Mouse (Mus musculus): Measurements from ENCODE around the gene Cd276. TPM values are rescaled to one million over a fixed set of nuclear protein-coding genes. Genes with fewer than 3 reads are reported as not detected.

The Cd276 gene
- 1.3 TPM in 2 replicates for polyA plus RNA-seq (2012; rRNA removed)

DNA sequence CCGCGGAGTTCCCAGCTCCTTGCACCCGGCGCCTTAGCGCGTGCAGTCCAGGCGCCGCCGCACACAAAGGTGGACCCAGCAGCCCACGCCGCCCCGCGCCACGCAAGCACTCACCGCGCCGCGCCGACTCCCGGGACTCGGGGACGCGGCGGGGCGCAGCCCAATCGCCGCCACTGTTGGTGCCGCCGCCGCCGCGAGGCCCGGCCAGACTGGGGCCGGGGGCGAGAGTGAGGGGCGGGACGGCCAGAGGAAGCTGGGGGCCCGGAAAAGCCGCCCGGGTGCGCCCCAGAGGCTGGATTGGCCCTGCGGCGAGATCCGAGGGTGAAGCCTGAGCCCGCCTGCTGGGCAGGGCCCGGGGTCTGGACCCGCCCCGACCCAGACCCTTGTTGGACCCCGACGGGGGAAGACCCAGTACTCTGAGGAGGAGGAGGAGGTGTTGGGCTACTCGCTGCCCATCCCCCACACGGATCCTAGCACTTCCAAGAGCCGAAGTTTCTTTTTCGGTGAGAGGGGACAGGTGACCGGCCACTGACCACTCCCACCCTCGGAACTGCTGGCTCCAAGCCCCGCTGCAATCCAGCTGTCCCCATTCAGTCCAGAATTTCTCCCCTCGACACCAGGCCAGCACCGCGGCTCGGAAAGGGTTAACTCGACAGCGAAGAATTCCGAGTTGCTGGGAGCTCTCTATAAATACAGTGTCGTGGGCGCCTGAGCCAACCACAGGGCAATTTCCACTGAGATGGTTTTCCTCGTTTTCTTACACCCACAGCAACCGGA, at the start of gene Cd276:
TSS of gene Cd276 (minus strand) at position 530 of the 777 bp plus-strand sequence.
- peak within 1 kb of the TSS; percentile 53 for H3K4me3 ChIP-seq (ENCODE audit: insufficient read depth, low read depth, low read length)
- H3K4me1 ChIP-seq (ENCODE audit: control insufficient read depth, insufficient read depth, low read length): no peaks in the 10 kb centered on the region
- H3K27me3 ChIP-seq (replicated peaks; ENCODE audit: control insufficient read depth, insufficient read depth, low read length): no peaks in the 10 kb centered on the region
- under 1% methylated on average over 64 of the region's 68 CpGs for WGBS
- TF ChIP-seq CTCF (conservative IDR thresholded peaks at IDR 0.05; ENCODE audit: insufficient read depth, insufficient read length, low read depth, low read length) (no peak), POLR2A (IDR thresholded peaks at IDR 0.05; ENCODE audit: low read depth, low read length) (no peak)
- H3K27ac ChIP-seq (ENCODE audit: insufficient read depth, low read depth, low read length): no peak within 1 kb of the TSS
- DNase-seq: peak; percentile 41
- no peaks in the 10 kb centered on the region for H3K36me3 ChIP-seq (ENCODE audit: control insufficient read depth, insufficient read depth, low read length)

DNA sequence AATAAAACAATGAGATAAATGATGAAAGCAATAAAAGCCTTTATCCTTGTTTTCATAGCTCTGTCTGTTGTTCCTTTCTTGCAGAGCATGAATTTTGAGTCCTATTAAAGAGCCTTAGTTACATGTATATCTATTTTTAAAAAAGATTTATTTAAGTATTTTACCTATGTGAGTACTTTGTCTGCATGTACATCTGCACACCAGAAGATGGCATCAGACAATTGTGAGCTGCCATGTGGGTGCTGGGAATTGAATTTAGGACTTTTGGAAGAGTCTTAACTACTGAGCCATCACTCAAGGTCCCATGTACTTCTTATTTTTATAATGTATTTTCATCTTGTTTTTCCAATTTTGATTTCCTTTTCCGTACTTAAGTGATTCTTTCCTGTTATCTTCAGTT, 40.1 kb upstream of the Cd276 start:
- Histone ChIP-seq H3K36me3 (ENCODE audit: control insufficient read depth, insufficient read depth, low read length) (no peaks in the 10 kb centered on the region), H3K4me1 (ENCODE audit: control insufficient read depth, insufficient read depth, low read length) (peaks cover 7% of the 10 kb centered on the region; the same call in 1 of the 2 replicates), H3K4me3 (ENCODE audit: insufficient read depth, low read depth, low read length) (no peak overlapping the region), H3K27ac (ENCODE audit: insufficient read depth, low read depth, low read length) (no peak overlapping the region), H3K27me3 (replicated peaks; ENCODE audit: control insufficient read depth, insufficient read depth, low read length) (no peaks in the 10 kb centered on the region)
- DNase-seq: no peak
- 88% methylated on average over 1 of the region's 1 CpGs for WGBS
- no peak for TF ChIP-seq POLR2A (IDR thresholded peaks at IDR 0.05; ENCODE audit: low read depth, low read length)
- TF ChIP-seq CTCF (conservative IDR thresholded peaks at IDR 0.05; ENCODE audit: insufficient read depth, insufficient read length, low read depth, low read length): no peak

DNA sequence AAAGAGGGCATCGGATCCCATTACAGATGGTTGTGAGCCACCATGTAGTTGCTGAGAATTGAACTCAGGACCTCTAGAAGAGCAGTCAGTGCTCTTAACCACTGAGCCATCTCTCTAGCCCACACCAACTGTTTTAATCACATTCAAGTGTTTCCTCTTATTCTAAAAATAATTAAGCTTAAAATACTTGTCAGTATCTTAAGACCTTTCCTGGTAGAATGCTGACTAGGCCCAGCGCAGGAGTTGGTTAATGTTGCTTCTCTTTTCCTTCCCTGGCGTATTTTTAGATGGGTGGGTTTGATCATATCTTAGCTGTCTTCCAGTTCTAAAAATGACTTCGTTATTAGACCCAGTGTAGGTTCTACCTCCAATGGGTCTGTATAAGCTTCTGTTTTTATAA, 33.4 kb upstream of the Cd276 start:
- Histone ChIP-seq H3K4me3 (ENCODE audit: insufficient read depth, low read depth, low read length) (no peak overlapping the region), H3K27ac (ENCODE audit: insufficient read depth, low read depth, low read length) (no peak overlapping the region), H3K27me3 (replicated peaks; ENCODE audit: control insufficient read depth, insufficient read depth, low read length) (no peaks in the 10 kb centered on the region), H3K36me3 (ENCODE audit: control insufficient read depth, insufficient read depth, low read length) (no peaks in the 10 kb centered on the region), H3K4me1 (ENCODE audit: control insufficient read depth, insufficient read depth, low read length) (peaks cover 7% of the 10 kb centered on the region)
- TF ChIP-seq POLR2A (IDR thresholded peaks at IDR 0.05; ENCODE audit: low read depth, low read length) (no peak), CTCF (conservative IDR thresholded peaks at IDR 0.05; ENCODE audit: insufficient read depth, insufficient read length, low read depth, low read length) (no peak)
- no peak for DNase-seq
- 64% methylated on average over 4 of the region's 4 CpGs for WGBS

DNA sequence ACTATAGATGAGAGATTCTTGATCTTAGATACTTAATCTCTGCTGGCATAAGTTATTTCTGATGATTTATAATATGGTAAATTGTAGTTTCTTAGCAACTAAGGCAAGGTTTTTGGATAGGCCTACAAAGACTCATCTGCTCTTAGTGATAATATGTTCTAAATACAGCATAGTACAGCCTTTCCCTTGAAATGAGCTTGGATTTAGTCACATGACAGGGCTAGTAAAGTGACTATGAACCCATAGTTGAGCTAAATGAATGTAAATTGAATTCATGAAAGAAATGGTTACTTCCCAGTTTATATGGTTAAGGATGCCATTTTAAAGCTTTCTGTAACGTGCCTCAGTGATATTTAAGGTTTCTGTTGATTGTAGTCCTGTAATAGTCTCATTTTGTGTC, 29.1 kb upstream of the Cd276 start:
- no peaks in the 10 kb centered on the region for H3K36me3 ChIP-seq (ENCODE audit: control insufficient read depth, insufficient read depth, low read length)
- H3K27me3 ChIP-seq (replicated peaks; ENCODE audit: control insufficient read depth, insufficient read depth, low read length): no peaks in the 10 kb centered on the region
- H3K4me1 ChIP-seq (ENCODE audit: control insufficient read depth, insufficient read depth, low read length): peaks cover 11% of the 10 kb centered on the region
- DNase-seq: no peak
- WGBS: 78% methylated on average over 1 of the region's 1 CpGs
- no peak overlapping the region for H3K4me3 ChIP-seq (ENCODE audit: insufficient read depth, low read depth, low read length)
- H3K27ac ChIP-seq (ENCODE audit: insufficient read depth, low read depth, low read length): no peak overlapping the region
- no peak for TF ChIP-seq POLR2A (IDR thresholded peaks at IDR 0.05; ENCODE audit: low read depth, low read length)
- no peak for TF ChIP-seq CTCF (conservative IDR thresholded peaks at IDR 0.05; ENCODE audit: insufficient read depth, insufficient read length, low read depth, low read length)

DNA sequence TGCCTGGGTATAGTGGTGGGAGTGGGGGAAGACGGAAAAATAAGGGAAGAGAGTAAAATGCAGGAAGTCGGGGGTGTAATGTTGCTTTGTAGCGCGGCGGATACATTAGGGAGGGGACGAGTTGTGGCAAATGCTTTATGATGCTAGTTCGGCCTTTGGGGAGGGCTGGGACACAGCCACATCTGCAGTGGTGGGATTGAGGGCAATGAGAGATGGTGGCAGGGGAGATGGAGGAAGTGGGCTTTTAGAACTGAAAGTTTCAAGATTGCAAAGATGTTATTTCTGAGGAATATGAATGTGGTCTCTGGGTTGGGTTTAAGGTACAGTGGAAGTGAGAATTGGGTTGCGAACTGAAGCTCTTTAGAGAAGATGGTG, 28.0 kb upstream of the Cd276 start:
- 3% methylated on average over 8 of the region's 8 CpGs for WGBS
- Histone ChIP-seq H3K4me1 (ENCODE audit: control insufficient read depth, insufficient read depth, low read length) (peaks cover 11% of the 10 kb centered on the region), H3K27me3 (replicated peaks; ENCODE audit: control insufficient read depth, insufficient read depth, low read length) (no peaks in the 10 kb centered on the region), H3K4me3 (ENCODE audit: insufficient read depth, low read depth, low read length) (peak overlapping the region; percentile 58), H3K27ac (ENCODE audit: insufficient read depth, low read depth, low read length) (0 out of 2 replicates have a peak overlapping the region, but pooled peaks have one; percentile 84), H3K36me3 (ENCODE audit: control insufficient read depth, insufficient read depth, low read length) (no peaks in the 10 kb centered on the region)
- DNase-seq: peak; percentile 15
- no peak for TF ChIP-seq POLR2A (IDR thresholded peaks at IDR 0.05; ENCODE audit: low read depth, low read length)
- no peak for TF ChIP-seq CTCF (conservative IDR thresholded peaks at IDR 0.05; ENCODE audit: insufficient read depth, insufficient read length, low read depth, low read length)

DNA sequence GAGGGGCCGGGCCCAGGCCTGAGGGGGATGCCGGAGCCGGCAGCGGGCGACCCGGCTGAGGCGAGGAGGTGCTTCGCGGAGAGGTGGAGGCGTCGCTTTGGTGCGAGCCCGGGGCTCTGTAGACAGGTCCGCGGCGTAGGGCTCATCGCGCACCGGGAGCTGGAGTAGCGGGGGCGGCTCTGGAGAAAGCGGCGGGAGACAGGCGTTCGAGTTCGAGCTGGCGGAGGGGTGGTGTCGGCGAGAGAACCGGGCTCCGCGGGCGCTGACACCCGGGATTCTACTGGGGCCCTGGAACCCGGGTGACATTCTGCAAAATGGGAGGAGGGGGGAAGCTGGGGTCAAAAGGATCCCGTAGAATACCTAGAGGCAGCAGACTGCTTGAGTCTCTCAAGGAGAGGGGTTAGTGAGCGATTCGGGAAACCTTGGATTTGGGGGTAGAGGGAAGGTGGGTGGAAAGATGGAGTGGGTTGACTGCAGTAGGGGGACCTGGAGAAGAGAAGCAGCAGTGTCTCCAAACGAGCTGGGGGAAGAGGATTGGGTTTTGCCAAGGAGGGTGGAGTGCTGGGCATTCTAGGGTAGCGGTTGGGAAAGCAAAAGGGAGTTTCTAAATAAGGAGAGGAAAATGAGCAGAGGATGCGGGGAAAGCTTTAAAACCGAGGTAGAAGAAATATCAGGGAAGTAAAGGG, 27.5 kb upstream of the Cd276 start:
- TF ChIP-seq POLR2A (IDR thresholded peaks at IDR 0.05; ENCODE audit: low read depth, low read length): no peak
- no peak for TF ChIP-seq CTCF (conservative IDR thresholded peaks at IDR 0.05; ENCODE audit: insufficient read depth, insufficient read length, low read depth, low read length)

DNA sequence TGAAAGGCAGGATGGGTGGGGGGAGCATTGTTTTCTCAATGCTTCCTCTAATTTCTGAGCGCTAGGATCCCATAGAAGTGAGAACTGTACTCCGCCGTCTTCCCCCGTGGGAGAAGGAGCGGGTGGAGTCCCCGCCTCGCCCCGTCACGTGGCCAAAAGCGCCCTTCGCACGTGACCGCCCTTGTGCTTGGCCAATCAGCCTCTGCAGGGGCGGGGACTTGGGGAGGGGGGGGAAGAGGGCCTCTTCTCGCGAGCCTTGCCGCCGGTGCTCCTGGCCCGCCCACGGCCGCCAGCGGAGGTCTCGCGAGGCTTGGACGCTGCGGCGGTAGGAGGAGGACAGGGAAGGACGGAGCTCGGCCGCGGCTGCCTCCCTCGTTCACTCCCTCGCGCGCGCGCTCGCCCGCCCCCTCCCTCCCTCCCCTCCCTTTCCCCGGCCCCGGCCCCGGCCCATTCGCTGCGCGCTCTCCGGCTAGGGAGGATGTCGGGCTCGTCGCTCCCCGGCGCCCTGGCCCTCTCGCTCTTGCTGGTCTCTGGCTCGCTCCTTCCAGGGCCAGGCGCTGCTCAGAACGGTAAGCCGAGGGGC, 26.8 kb upstream of the Cd276 start, which contains the start of gene Nptn:
TSS of gene Nptn (plus strand) at position 283 of the 583 bp plus-strand sequence.
- Histone ChIP-seq H3K4me1 (ENCODE audit: control insufficient read depth, insufficient read depth, low read length) (peaks cover 11% of the 10 kb centered on the region), H3K27me3 (replicated peaks; ENCODE audit: control insufficient read depth, insufficient read depth, low read length) (no peaks in the 10 kb centered on the region), H3K4me3 (ENCODE audit: insufficient read depth, low read depth, low read length) (peak within 1 kb of the TSS; percentile 58), H3K36me3 (ENCODE audit: control insufficient read depth, insufficient read depth, low read length) (no peaks in the 10 kb centered on the region), H3K27ac (ENCODE audit: insufficient read depth, low read depth, low read length) (peak within 1 kb of the TSS; percentile 95)
- under 1% methylated on average over 51 of the region's 56 CpGs for WGBS
- DNase-seq: peak; percentile 99
- TF ChIP-seq CTCF (conservative IDR thresholded peaks at IDR 0.05; ENCODE audit: insufficient read depth, insufficient read length, low read depth, low read length) (no peak), POLR2A (IDR thresholded peaks at IDR 0.05; ENCODE audit: low read depth, low read length) (peak; percentile 57)

More for the DNA sequence above, 27.5 kb upstream of the Cd276 start:
- under 1% methylated on average over 42 of the region's 42 CpGs for WGBS
- Histone ChIP-seq H3K27me3 (replicated peaks; ENCODE audit: control insufficient read depth, insufficient read depth, low read length) (no peaks in the 10 kb centered on the region), H3K27ac (ENCODE audit: insufficient read depth, low read depth, low read length) (peak overlapping the region; percentile 84), H3K4me1 (ENCODE audit: control insufficient read depth, insufficient read depth, low read length) (peaks cover 11% of the 10 kb centered on the region), H3K4me3 (ENCODE audit: insufficient read depth, low read depth, low read length) (peak overlapping the region; percentile 58), H3K36me3 (ENCODE audit: control insufficient read depth, insufficient read depth, low read length) (no peaks in the 10 kb centered on the region)
- peak; percentile 24 for DNase-seq

Data from kidney, adult 2 months (tissue).